Mouse (Mus musculus) CH12.LX (cell line): ENCODE data around the gene Hist1h2af. TPM values are rescaled to one million over a fixed set of nuclear protein-coding genes. Genes with fewer than 3 reads are reported as not detected.

Experiments used
- DNase-seq: peaks from one replicate; pipeline ENCODE4 v3.0.0-alpha.2; 2013; ENCODE audit errors: extremely low read depth
- H3K27ac ChIP-seq: 2 replicates; pipeline ENCODE4 v1.5.1; 2012; ENCODE audit warnings: low read depth, mild to moderate bottlenecking, control low read depth, moderate library complexity; ENCODE audit not compliant: insufficient read depth
- H3K27me3 ChIP-seq: replicated peaks from 2 replicates; pipeline ENCODE3; 2012; ENCODE audit warnings: inconsistent platforms
- H3K36me3 ChIP-seq, 2 experiments: replicated peaks in 1 of 2; 2 replicates each; pipeline versions ENCODE3 to v1.6.1; 2012; ENCODE audit warnings: inconsistent platforms in 1 of 2, low read length in 1 of 2, mild to moderate bottlenecking in 1 of 2, mixed read lengths in 1 of 2, moderate library complexity in 1 of 2; ENCODE audit not compliant: control insufficient read depth in 1 of 2, insufficient read depth in 1 of 2
- H3K4me1 ChIP-seq, 2 experiments: 2 replicates each; pipeline ENCODE4 v1.6.1; 2012; ENCODE audit warnings: inconsistent platforms in 1 of 2, moderate library complexity in 1 of 2; ENCODE audit not compliant: insufficient read depth in 2 of 2, control insufficient read depth in 1 of 2
- H3K4me2 ChIP-seq: 2 replicates; pipeline ENCODE4 v1.6.1; 2012; ENCODE audit warnings: low read depth, mild to moderate bottlenecking, control low read depth; ENCODE audit not compliant: poor library complexity, insufficient read depth, severe bottlenecking
- H3K4me3 ChIP-seq, 3 experiments: fragments of 150-350 bp in 1 of 3; sonication (generic) in 1 of 3; replicated peaks in 1 of 3; 2 replicates each; pipeline versions ENCODE3 to v1.5.1; 2011 to 2012; ENCODE audit warnings: low read depth in 2 of 3, low read length in 2 of 3, mild to moderate bottlenecking in 2 of 3, moderate library complexity in 2 of 3, control low read depth in 1 of 3, improper control_type of control experiment in 1 of 3, inconsistent platforms in 1 of 3, mixed read lengths in 1 of 3; ENCODE audit not compliant: poor library complexity in 1 of 3
- H3K79me2 ChIP-seq: replicated peaks from 2 replicates; pipeline ENCODE4 v1.6.1; 2012; ENCODE audit warnings: mild to moderate bottlenecking, moderate library complexity; ENCODE audit not compliant: control insufficient read depth, poor library complexity, insufficient read depth, severe bottlenecking; ENCODE audit errors: extremely low read depth
- H3K9ac ChIP-seq: 2 replicates; pipeline ENCODE4 v1.6.1; 2012; ENCODE audit warnings: low read depth, mild to moderate bottlenecking, control low read depth, moderate library complexity; ENCODE audit not compliant: insufficient read depth
- H3K9me3 ChIP-seq: replicated peaks from 2 replicates; pipeline ENCODE3; 2012; ENCODE audit warnings: low read length, inconsistent platforms, mixed read lengths
- BHLHE40 ChIP-seq: IDR thresholded peaks from 2 replicates; pipeline ENCODE4 v1.6.1; 2011; ENCODE audit warnings: mild to moderate bottlenecking, low read depth, low read length, improper control_type of control experiment
- CHD1 ChIP-seq: IDR thresholded peaks from 2 replicates; pipeline ENCODE4 v1.6.1; 2012; ENCODE audit warnings: low read depth, low read length, improper control_type of control experiment, inconsistent platforms
- CHD2 ChIP-seq: IDR thresholded peaks from 2 replicates; pipeline ENCODE4 v1.6.1; 2011; ENCODE audit warnings: low read length, improper control_type of control experiment
- CTCF ChIP-seq, 2 experiments: IDR thresholded peaks in 1 of 2; conservative IDR thresholded peaks in 1 of 2; 2 replicates each; pipeline ENCODE4 v1.5.1; 2011 to 2012; ENCODE audit warnings: low read depth in 2 of 2, low read length in 2 of 2, improper control_type of control experiment in 1 of 2, inconsistent platforms in 1 of 2, mild to moderate bottlenecking in 1 of 2, moderate library complexity in 1 of 2
- E2F4 ChIP-seq: IDR thresholded peaks from 2 replicates; pipeline ENCODE4 v1.6.1; 2011; ENCODE audit warnings: low read depth, low read length, improper control_type of control experiment; ENCODE audit not compliant: insufficient replicate concordance
- ELF1 ChIP-seq: IDR thresholded peaks from 2 replicates; pipeline ENCODE4 v1.6.1; 2014; ENCODE audit warnings: low read depth, mild to moderate bottlenecking, inconsistent platforms, low read length, improper control_type of control experiment
- ETS1 ChIP-seq: conservative IDR thresholded peaks from 2 replicates; pipeline ENCODE4 v1.6.1; 2012; ENCODE audit warnings: low read depth, mild to moderate bottlenecking, inconsistent platforms, low read length, improper control_type of control experiment, moderate library complexity
- HCFC1 ChIP-seq: IDR thresholded peaks from 2 replicates; pipeline ENCODE4 v1.6.1; 2012; ENCODE audit warnings: low read depth, mild to moderate bottlenecking, inconsistent platforms, low read length, improper control_type of control experiment
- IRF4 ChIP-seq: IDR thresholded peaks from 2 replicates; pipeline ENCODE4 v1.6.1; 2014; ENCODE audit warnings: low read depth, mild to moderate bottlenecking, inconsistent platforms, low read length, improper control_type of control experiment
- JUN ChIP-seq: IDR thresholded peaks from 2 replicates; pipeline ENCODE4 v1.6.1; 2011; ENCODE audit warnings: low read depth, mild to moderate bottlenecking, low read length, improper control_type of control experiment, moderate library complexity; ENCODE audit not compliant: insufficient read depth
- JUND ChIP-seq: conservative IDR thresholded peaks from 2 replicates; pipeline ENCODE4 v1.6.1; 2011; ENCODE audit warnings: low read depth, low read length, improper control_type of control experiment
- KAT2A ChIP-seq: IDR thresholded peaks from 2 replicates; pipeline ENCODE4 v1.6.1; 2012; ENCODE audit warnings: low read length, improper control_type of control experiment, inconsistent platforms; ENCODE audit not compliant: insufficient replicate concordance
- MAFK ChIP-seq: IDR thresholded peaks from 2 replicates; pipeline ENCODE4 v1.6.1; 2011; ENCODE audit warnings: low read length, improper control_type of control experiment; ENCODE audit not compliant: insufficient replicate concordance
- MAX ChIP-seq: IDR thresholded peaks from 2 replicates; pipeline ENCODE4 v1.6.1; 2011; ENCODE audit warnings: low read length, improper control_type of control experiment
- MAZ ChIP-seq: IDR thresholded peaks from 2 replicates; pipeline ENCODE4 v1.6.1; 2012; ENCODE audit warnings: low read depth, mild to moderate bottlenecking, inconsistent platforms, low read length, improper control_type of control experiment, moderate library complexity
- MEF2A ChIP-seq: IDR thresholded peaks from 2 replicates; pipeline ENCODE4 v1.6.1; 2014; ENCODE audit warnings: low read depth, mild to moderate bottlenecking, inconsistent platforms, low read length, improper control_type of control experiment, borderline replicate concordance
- MXI1 ChIP-seq: IDR thresholded peaks from 2 replicates; pipeline ENCODE4 v1.6.1; 2011; ENCODE audit warnings: mild to moderate bottlenecking, low read depth, low read length, improper control_type of control experiment
- MYC ChIP-seq: IDR thresholded peaks from 2 replicates; pipeline ENCODE4 v1.6.1; 2011; ENCODE audit warnings: low read depth, mild to moderate bottlenecking, improper control_type of control experiment, low read length
- NELFE ChIP-seq: IDR thresholded peaks from 2 replicates; pipeline ENCODE4 v1.6.1; 2011; ENCODE audit warnings: low read depth, low read length, improper control_type of control experiment
- PAX5 ChIP-seq: IDR thresholded peaks from 2 replicates; pipeline ENCODE4 v1.6.1; 2012; ENCODE audit warnings: low read length, inconsistent platforms, mixed read lengths
- POLR2A ChIP-seq: IDR thresholded peaks from 2 replicates; pipeline ENCODE4 v1.6.1; 2011; ENCODE audit warnings: low read depth, mild to moderate bottlenecking, improper control_type of control experiment, low read length
- POLR2AphosphoS2 ChIP-seq: IDR thresholded peaks from 2 replicates; pipeline ENCODE4 v1.6.1; 2011; ENCODE audit warnings: low read depth, low read length, improper control_type of control experiment
- RCOR1 ChIP-seq: conservative IDR thresholded peaks from 2 replicates; pipeline ENCODE4 v1.6.1; 2012; ENCODE audit warnings: low read depth, mild to moderate bottlenecking, inconsistent platforms, low read length, improper control_type of control experiment
- SIN3A ChIP-seq: IDR thresholded peaks from 2 replicates; pipeline ENCODE4 v1.6.1; 2012; ENCODE audit warnings: low read length, improper control_type of control experiment, inconsistent platforms
- SMC3 ChIP-seq: IDR thresholded peaks from 2 replicates; pipeline ENCODE4 v1.6.1; 2011; ENCODE audit warnings: low read depth, low read length, improper control_type of control experiment
- TBP ChIP-seq: conservative IDR thresholded peaks from 2 replicates; pipeline ENCODE4 v1.6.1; 2011; ENCODE audit warnings: low read depth, low read length, improper control_type of control experiment
- TCF12 ChIP-seq: IDR thresholded peaks from 2 replicates; pipeline ENCODE4 v1.6.1; 2014; ENCODE audit warnings: low read depth, mild to moderate bottlenecking, inconsistent platforms, low read length, improper control_type of control experiment
- UBTF ChIP-seq: IDR thresholded peaks from 2 replicates; pipeline ENCODE4 v1.6.1; 2012; ENCODE audit warnings: low read depth, mild to moderate bottlenecking, inconsistent platforms, low read length, improper control_type of control experiment, moderate library complexity
- USF2 ChIP-seq: conservative IDR thresholded peaks from 2 replicates; pipeline ENCODE4 v1.6.1; 2011; ENCODE audit warnings: low read depth, low read length, improper control_type of control experiment
- ZC3H11A ChIP-seq: IDR thresholded peaks from 2 replicates; pipeline ENCODE4 v1.6.1; 2012; ENCODE audit warnings: low read depth, mild to moderate bottlenecking, inconsistent platforms, low read length, improper control_type of control experiment
- ZMIZ1 ChIP-seq: IDR thresholded peaks from 2 replicates; pipeline ENCODE4 v1.6.1; 2012; ENCODE audit warnings: low read depth, mild to moderate bottlenecking, inconsistent platforms, low read length, improper control_type of control experiment
- ZNF384 ChIP-seq: IDR thresholded peaks from 2 replicates; pipeline ENCODE4 v1.6.1; 2012; ENCODE audit warnings: low read depth, low read length, improper control_type of control experiment, inconsistent platforms
- dilution Hi-C: fragments of 300-500 bp; cut with MboI; formaldehyde crosslinking; loops from 2 replicates; pipeline ENCODE4 v1.14.3; 2020; ENCODE audit warnings: low sequenced_read_pairs; ENCODE audit not compliant: extremely low pct_unique_long_range_greater_than_20kb, extremely low pct_ligation_motif_present
- in situ Hi-C: fragments of 300-500 bp; cut with MboI; formaldehyde crosslinking; loops from 3 replicates; pipeline ENCODE4 v1.14.3; 2019; ENCODE audit warnings: low sequenced_read_pairs, low pct_ligation_motif_present, low pct_unique_long_range_greater_than_20kb, mixed read lengths
- polyA plus RNA-seq: library from polyadenylated mRNA; unstranded; fragments of >175 nt; gene quantifications from 2 replicates; pipeline ENCODE4 v1.2.1, GENCODE M21; 2012; ENCODE audit warnings: low read depth; ENCODE audit not compliant: insufficient read length
- total RNA-seq, 2 experiments: library from RNA; depleted of rRNA; stranded (reverse); fragments of 300-350 nt in 1 of 2; fragments of >200 nt in 1 of 2; gene quantifications; 2 replicates each; pipeline ENCODE4 v1.2.3; 2012 to 2014

Hist1h2af gene
- total and polyA plus RNA-seq, 3 experiments = 57.1 to 932 (median 68.6) TPM

GRCm38 (mm10) chr13:23554925-23555838, 21.5 kb downstream of the Hist1h2af start (continued):
- TF ChIP-seq MXI1 (peak; percentile 41; the same call in 1 of the 2 replicates), SIN3A (peak; percentile 90), PAX5 (no peak), POLR2A (peak; percentile 95), ZNF384 (no peak), CHD1 (peak; percentile 98), IRF4 (peak; percentile 60; the same call in 1 of the 2 replicates), NELFE (peak; percentile 100), JUN (no peak)

GRCm38 (mm10) chr13:23555839-23556416, 22.2 kb downstream of the Hist1h2af start:
- peaks cover 4 to 23% of the 10 kb centered on the region in 2 experiments; a peak in 3 of 4 replicates for H3K4me1 ChIP-seq
- dilution Hi-C loops = no loop called here
- TF ChIP-seq POLR2A (peak; percentile 97), CTCF (conservative IDR thresholded peaks at IDR 0.05 in 1 of 2, IDR thresholded peaks at IDR 0.05 in 1 of 2; ENCODE audit: low read depth in 2 of 2, low read length in 2 of 2) (no peak), UBTF (no peak), ELF1 (0 out of 2 replicates have a peak, but pooled peaks have one; percentile 44), TBP (peak; percentile 96), HCFC1 (peak; percentile 53), JUN (no peak), E2F4 (0 out of 2 replicates have a peak, but pooled peaks have one; percentile 31), PAX5 (no peak), IRF4 (0 out of 2 replicates have a peak, but pooled peaks have one; percentile 1), NELFE (peak; percentile 91), USF2 (no peak), BHLHE40 (peak; percentile 64; the same call in 1 of the 2 replicates), MAFK (0 out of 2 replicates have a peak, but pooled peaks have one; percentile 49), MAZ (peak; percentile 80; the same call in 1 of the 2 replicates), SMC3 (0 out of 2 replicates have a peak, but pooled peaks have one; percentile 15), TCF12 (no peak; the same call in 1 of the 2 replicates), CHD1 (peak; percentile 97; the same call in 1 of the 2 replicates), MEF2A (peak; percentile 48; the same call in 1 of the 2 replicates), ZC3H11A (no peak), MXI1 (peak; percentile 5; the same call in 1 of the 2 replicates), ZNF384 (peak; percentile 82), JUND (no peak), MAX (peak; percentile 80), SIN3A (no peak; the same call in 1 of the 2 replicates), MYC (peak; percentile 74), RCOR1 (peak; percentile 77; the same call in 1 of the 2 replicates), CHD2 (peak; percentile 90; the same call in 1 of the 2 replicates), ZMIZ1 (peak; percentile 99), KAT2A (no peak), ETS1 (no peak), POLR2AphosphoS2 (peak; percentile 100)

More at GRCm38 (mm10) chr13:23555839-23556416, 22.2 kb downstream of the Hist1h2af start:
- Histone ChIP-seq H3K36me3 (no peaks in the 10 kb centered on the region), H3K27me3 (no peaks in the 10 kb centered on the region), H3K4me2 (peak overlapping the region; percentile 65), H3K9ac (peak overlapping the region; percentile 73), H3K79me2 (no peaks in the 10 kb centered on the region), H3K4me3 (peak overlapping the region; percentile 22 to 54 (median 50)), H3K9me3 (no peaks in the 10 kb centered on the region), H3K27ac (peak overlapping the region; percentile 83)
- in situ Hi-C loops = loop anchor here (25.0 kb wide), 1 partner anchor 1819 kb away; the partner anchor contains the start of gene Hist1h4j
- peak; percentile 93 for DNase-seq
